Mouse (Mus musculus): ENCODE results near the gene Gm11172. TPM values are rescaled to one million over a fixed set of nuclear protein-coding genes. Genes with fewer than 3 reads are reported as not detected.

Gm11172 gene
- not detected for total RNA-seq (2021)
- long read RNA-seq, experiment 1 = 0 reads
- long read RNA-seq, experiment 2 = 0 reads

GRCm38 (mm10) chr16:10812865-10813371, at the start of gene Gm11172:
Gene Gm11172, plus strand, starts transcription at chr16:10812915.
- no peak for DNase-seq
- intact Hi-C loops (cut with DNase I) = no loop called here

DNA sequence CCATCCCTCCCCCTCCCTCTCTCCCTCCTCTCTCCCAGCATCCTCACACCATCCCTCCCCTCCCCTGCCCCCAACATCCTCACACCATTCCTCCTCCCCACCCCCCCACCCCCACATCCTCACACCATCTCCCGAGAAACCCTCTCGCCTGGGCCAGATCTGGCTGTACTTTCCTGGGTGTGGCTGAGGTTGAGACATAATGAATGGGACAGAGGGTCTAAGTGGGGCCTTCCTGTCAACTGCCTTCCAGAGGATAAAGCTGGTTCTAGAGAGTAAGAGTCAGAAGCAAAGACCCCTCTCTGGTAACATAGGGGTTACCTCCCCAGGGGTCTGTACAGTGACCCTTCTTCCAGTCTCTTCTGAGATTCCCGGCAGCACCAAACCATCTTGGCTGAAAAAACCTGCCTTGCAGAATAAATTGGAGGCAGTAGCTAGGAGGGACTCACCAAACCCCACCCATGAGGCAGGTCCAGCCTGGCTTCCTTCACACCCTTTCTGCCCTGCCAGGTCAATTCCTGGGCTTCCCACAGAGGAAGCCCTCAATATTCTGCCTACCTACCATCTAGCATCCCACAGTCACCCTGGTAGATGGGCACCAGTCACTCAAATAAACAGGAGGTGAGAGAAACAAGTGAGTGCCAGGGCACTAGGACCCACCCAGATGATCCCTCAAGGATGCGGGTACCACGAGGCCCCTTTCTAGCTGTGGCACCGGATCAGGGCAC, 49.0 kb upstream of the Gm11172 start:
- peak in 1 of 2 experiments; percentile 31 for DNase-seq
- intact Hi-C loops (cut with DNase I) = no loop called here

- intact Hi-C loops (cut with DNase I) = no loop called here
- DNase-seq = peak; percentile 36 to 58
These were observed 48.4 kb upstream of the Gm11172 start for GRCm38 (mm10) chr16:10764323-10764722.

DNA sequence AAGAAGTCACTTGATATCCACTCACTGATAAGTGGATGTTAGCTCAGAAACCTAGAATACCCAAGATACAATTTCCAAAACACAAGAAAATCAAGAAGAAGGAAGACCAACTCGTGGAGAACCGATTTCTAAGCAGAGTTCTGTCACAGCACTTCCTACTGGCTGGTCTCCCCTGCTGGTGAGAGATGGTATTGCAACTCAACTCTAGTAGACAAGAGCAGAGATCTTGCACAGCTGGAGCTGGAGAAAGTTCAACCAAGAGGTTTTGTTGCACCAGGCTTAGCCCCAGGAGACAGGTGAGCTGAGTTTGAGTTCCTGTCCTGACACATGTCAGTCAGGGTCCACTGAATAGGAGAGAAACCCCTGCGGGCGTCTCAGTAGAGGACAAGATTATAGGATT, 45.6 kb upstream of the Gm11172 start:
- intact Hi-C loops (cut with DNase I) = loop anchor here (2.0 to 5.0 kb wide), 4 partner anchors 45 to 195 kb away; no protein-coding TSS in a partner anchor
- DNase-seq = peak; percentile 71 to 88

DNA sequence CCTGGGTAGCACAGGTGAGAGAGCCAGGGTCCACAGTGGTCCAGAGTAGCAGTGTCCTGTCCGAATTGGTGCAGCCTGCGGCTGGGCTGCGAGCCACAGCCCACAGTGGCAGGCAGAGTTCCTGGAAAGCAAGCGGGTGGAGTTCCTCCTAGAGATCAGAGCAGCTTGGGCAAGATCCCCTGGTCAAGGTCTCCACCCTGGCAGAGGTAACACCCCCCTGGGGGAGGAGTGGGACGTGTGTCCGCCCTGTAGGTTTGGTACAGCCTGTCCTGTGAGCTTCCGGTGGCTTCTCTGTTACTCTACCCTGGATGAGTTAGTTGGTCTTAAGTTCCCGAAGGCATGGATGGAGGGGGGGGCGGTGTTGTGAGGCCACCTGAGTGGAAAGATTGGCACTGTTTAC, 43.9 kb upstream of the Gm11172 start:
- intact Hi-C loops (cut with DNase I) = loop anchor here (2.0 to 5.0 kb wide), 4 partner anchors 47 to 197 kb away; no protein-coding TSS in a partner anchor
- DNase-seq = no peak

- DNase-seq = no peak
- intact Hi-C loops (cut with DNase I) = loop anchor here (2.0 to 5.0 kb wide), 4 partner anchors 47 to 197 kb away; no protein-coding TSS in a partner anchor
These were observed 43.1 kb upstream of the Gm11172 start for GRCm38 (mm10) chr16:10769661-10770060.

DNA sequence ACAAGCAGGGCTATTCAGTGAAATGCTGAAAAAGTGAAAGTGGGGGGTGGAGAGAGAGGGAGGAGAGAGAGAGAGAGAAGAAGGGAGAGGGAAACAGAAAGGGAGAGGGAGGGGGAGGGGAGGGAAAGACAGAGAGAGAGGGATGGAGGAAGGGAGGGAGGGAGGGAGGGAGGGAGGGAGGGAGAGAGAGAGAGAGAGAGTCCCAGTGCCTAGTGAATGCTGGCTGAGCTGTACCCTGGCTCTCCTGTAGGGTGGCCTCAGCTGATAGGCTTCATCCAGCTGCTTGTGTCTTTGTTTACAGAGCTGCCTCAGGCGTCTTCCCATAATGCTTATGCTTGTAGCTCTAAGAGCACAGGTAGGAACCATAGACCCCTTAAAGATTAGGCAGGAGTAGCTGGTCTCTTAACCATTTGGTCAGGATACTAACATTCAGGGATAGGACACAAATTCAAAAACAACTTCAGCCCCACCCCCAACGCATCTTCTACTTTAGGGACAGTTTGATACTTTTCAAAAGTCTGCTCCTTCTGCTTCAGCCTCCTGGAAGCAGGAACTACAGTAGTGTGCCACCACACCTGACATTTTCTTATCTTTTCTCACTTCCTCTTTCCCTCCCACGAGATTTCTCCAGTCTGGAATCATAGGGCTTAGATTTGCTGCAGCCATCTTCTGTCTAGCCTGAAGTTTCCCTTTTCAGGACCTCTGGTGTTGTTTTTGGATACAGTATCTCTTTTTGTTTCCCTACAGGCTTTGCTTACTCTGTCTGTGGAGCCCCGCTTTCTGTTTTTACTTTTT, 42.0 kb upstream of the Gm11172 start:
- intact Hi-C loops (cut with DNase I) = no loop called here
- no peak for DNase-seq

DNA sequence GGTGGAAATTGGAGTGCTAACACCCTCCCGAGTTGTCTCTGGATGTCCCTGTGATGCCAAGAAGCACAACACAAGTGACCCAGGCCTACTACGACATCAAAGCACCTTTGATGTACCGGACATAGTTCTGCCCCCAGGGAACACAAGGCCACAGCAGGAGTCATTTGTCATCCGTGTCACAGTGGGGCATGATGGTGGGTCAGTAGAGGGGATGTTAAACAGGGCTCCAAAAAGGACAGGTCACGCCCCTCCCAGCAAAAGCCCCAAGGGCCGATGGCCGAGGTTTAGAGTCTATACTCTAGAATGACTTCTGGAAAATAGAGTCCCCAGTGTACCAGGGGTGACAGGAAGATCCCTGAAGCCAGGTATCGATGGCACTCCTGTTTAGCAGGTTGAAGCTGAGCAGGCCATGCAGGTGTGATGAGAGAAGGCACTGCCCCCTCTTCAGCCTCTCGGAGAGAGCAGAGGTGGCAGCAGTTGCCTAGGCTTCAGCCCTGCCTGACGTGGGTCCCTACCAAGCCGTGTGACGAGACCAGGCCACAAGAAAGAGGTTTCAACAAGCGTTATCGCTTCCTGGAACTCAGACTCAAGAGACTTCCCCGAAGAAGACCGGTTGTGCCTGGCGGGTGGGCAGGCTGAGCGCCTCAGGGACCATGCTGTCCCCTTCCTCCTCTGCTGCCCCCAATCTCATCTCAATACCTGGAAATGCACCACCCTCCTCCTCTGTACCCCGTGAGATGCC, 40.8 kb upstream of the Gm11172 start:
- intact Hi-C loops (cut with DNase I) = no loop called here
- no peak for DNase-seq

- intact Hi-C loops (cut with DNase I) = no loop called here
- no peak for DNase-seq
These were observed 39.2 kb upstream of the Gm11172 start for GRCm38 (mm10) chr16:10773543-10773942.

- DNase-seq = no peak
- intact Hi-C loops (cut with DNase I) = no loop called here
These were observed 38.0 kb upstream of the Gm11172 start for GRCm38 (mm10) chr16:10774726-10775125.

GRCm38 (mm10) chr16:10776322-10776721, 36.4 kb upstream of the Gm11172 start:
- no peak for DNase-seq
- intact Hi-C loops (cut with DNase I) = no loop called here

DNA sequence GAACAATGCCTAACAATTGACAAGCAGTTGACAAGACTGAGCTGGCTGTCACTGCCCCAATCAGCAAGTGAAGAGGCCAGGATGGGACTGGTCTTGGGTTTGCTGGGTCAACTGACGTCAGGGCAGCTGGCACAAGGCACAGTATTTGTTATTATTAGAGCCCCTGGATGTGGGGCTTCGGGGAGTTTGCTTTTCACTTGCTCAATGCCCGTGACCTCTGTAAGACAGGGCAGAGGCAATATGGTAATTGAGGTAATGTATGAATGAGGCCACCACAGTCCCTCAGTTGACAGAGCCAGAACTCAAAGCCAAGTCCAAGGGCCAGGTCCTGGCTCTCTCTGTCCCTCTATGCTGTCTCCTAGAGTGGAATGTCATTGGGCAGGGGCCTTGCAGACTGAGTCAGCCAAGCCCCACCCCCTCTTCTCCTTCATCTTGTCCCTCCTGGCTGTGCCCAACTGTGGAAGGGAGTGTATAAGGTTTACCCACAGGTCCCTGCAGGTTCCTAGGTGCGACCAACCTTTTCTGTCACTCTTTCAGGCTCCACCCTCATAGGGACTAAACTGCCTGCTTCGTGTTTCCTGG, 35.0 kb upstream of the Gm11172 start:
- DNase-seq = no peak
- intact Hi-C loops (cut with DNase I) = no loop called here

DNA sequence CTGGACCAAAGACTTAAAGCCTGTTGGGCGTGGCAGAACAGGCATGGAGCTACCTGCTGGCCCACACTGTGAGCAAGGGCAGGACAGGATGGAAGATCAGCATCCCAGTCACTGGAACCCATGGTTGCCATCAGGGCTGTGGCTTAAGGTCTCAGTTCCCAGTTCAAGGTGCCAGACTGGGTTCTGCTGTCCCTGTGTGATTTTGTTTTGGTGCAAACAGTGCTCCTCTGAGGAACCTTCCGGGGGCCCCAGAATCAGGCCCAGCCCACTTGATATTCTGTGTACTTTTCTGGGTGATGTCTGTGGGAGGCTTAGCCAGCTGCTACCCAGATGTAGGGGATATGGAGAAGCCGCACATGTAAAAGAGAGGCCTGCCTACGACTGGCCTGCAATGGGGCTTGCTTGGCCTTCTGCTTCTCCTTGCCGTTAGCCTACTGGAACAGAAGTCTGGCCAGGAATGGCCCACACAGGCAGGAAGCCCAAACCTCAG, 32.0 kb upstream of the Gm11172 start:
- intact Hi-C loops (cut with DNase I) = no loop called here

GRCm38 (mm10) chr16:10781862-10782371, 30.8 kb upstream of the Gm11172 start:
- intact Hi-C loops (cut with DNase I) = no loop called here

More for the DNA sequence above, 32.0 kb upstream of the Gm11172 start:
- DNase-seq = no peak

GRCm38 (mm10) chr16:10782377-10783151, 30.2 kb upstream of the Gm11172 start:
- no peak for DNase-seq
- intact Hi-C loops (cut with DNase I) = no loop called here

More at GRCm38 (mm10) chr16:10781862-10782371, 30.8 kb upstream of the Gm11172 start:
- DNase-seq = no peak

- intact Hi-C loops (cut with DNase I) = no loop called here
- no peak for DNase-seq
These were observed 29.6 kb upstream of the Gm11172 start for GRCm38 (mm10) chr16:10783152-10783434.

DNA sequence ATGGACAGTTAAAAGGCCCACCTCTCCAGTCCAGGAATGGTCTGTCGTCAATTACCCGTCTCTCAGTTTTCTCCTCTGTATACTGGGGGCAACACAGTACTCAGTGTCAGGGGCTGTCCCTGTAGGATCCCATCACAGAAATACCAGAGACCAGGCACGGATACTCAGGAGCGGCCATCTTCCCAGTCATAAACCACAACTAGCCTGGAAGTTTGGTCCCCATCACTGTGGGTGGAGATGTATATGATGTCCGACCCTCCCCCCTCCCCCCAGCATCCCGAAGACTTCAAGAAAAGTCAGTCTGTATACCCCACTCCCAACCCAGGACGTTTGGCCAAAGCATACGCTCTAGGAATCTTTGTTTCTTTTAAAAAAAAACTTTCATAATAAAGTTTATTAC, 29.3 kb upstream of the Gm11172 start:
- intact Hi-C loops (cut with DNase I) = no loop called here
- no peak for DNase-seq

GRCm38 (mm10) chr16:10783883-10784792, 28.6 kb upstream of the Gm11172 start:
- DNase-seq = peak; percentile 48 to 61
- intact Hi-C loops (cut with DNase I) = loop anchor here (2.0 kb wide), 1 partner anchor 213 kb away; no protein-coding TSS in a partner anchor
